Mouse (Mus musculus) cerebellum, adult 18-20 months (tissue): ENCODE results near the gene Bbc3.
"Not testable (repeated sequence)": the region's sequence is repeated elsewhere in the genome, so short reads cannot be mapped to it uniquely, and the experiment has no call there.

Source experiments
- DNase-seq, 2 experiments: peaks; one replicate each; pipeline ENCODE4 v3.0.0; 2021

Gene Bbc3

DNA sequence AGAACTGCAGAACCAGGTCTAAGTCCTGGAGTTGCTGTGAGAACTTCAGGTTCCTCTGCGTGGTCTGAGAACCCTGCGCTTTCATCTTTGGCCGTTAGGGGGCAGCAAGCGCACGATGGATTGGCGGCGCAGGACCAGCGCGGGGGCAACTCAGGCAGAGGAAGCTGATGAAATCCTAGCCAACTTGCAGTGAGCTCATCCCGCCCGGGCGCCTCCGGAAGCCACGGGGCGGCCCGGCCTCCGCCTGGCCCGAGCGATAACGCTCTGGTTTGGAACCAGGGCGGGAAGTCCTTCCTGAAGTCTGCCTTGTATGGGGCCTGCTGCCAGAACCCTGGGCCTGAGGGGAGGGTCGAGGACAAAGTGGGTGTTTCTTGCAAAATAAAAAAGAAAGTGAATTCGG, 13.4 kb upstream of the Bbc3 start:
- peak; percentile 94 to 97 for DNase-seq

- peak; percentile 87 to 89 for DNase-seq
Measured at GRCm38 (mm10) chr7:16295321-16295900, 12.8 kb upstream of the Bbc3 start.

GRCm38 (mm10) chr7:16296146-16296545, 12.0 kb upstream of the Bbc3 start:
- DNase-seq, result peak in 1 of 2 experiments; percentile 41

GRCm38 (mm10) chr7:16296766-16297390, 11.3 kb upstream of the Bbc3 start:
- DNase-seq, result peak; percentile 91

DNA sequence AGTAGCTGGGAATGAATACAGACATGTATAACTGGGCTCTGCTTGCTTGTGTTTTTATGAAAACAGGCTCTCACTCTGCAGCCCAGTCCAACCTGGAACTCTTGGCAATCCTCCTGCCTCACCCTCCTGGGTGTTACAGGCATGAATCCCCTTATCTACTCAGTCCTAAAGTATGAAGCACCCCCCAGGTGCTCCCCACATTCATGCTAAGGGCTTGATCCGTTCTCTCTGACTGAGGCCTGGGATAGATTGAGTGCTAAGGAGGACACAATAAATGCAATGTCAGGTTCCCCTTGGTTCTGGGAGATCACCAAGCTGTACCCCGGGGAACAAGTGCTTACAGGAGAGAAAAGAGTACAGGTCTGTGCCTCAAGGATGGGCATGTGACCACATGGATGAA, 10.6 kb upstream of the Bbc3 start:
- DNase-seq, result peak in 1 of 2 experiments; percentile 28

- DNase-seq, result peak in 1 of 2 experiments; percentile 21
Measured at GRCm38 (mm10) chr7:16298927-16299326, 9.3 kb upstream of the Bbc3 start.

- DNase-seq, result peak; percentile 97 to 99
Measured at GRCm38 (mm10) chr7:16299419-16300035, 8.7 kb upstream of the Bbc3 start.

DNA sequence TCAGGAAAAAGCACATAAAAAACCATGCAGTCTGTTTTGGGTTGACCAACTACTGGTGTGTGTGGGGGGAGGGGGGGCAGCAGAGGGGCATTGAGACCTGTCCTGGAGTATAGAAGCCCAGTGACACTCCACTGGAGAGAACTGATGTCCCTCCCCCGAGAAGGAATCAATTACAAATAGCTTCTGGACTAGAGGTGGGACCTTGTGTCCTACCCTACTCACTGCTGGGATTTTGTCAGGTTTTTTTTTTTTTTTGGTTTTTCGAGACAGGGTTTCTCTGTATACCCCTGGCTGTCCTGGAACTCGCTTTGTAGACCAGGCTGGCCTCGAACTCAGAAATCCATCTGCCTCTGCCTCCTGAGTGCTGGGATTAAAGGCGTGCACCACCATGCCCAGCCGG, 1.1 kb upstream of the Bbc3 start:
- DNase-seq, result not testable (repeated sequence)

DNA sequence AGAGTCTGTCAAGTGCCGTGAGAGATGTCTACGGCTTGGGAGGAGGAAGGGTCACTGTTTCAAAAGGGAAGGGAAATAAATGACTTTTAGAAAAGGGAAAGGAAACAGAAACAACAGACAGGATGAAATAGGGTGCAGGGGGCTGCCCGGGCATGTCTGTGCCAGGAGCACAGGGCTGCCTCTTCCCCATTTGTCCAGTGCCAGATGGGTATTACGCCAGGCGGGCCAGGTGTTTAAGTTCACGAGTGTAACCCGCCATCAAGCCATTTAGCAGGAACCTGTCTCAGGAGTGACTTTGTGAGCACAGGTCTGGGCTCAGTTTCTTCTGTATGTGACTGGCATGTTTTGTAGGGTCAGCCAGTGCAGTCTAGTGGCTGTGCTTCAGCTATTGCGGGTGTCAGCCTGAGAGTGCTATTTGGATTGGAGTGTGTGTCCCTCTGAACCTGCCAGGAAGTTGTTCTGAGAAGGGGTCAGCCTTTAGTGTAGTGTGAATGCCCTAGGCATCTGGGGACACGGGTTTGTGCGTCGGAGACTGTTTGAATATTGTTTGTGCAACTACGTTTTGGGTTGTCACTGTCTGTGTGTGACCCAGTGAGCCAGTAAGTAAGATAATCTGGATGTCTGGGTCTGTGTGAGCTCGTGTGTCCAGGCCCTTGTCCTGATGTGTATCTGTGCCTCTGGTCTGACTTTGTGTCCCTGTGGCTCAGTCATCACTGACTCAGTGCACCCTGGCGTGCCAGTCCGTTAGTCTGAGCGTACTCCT, 543 bp downstream of the Bbc3 start:
- peak in 1 of 2 experiments; percentile 32 for DNase-seq

DNA sequence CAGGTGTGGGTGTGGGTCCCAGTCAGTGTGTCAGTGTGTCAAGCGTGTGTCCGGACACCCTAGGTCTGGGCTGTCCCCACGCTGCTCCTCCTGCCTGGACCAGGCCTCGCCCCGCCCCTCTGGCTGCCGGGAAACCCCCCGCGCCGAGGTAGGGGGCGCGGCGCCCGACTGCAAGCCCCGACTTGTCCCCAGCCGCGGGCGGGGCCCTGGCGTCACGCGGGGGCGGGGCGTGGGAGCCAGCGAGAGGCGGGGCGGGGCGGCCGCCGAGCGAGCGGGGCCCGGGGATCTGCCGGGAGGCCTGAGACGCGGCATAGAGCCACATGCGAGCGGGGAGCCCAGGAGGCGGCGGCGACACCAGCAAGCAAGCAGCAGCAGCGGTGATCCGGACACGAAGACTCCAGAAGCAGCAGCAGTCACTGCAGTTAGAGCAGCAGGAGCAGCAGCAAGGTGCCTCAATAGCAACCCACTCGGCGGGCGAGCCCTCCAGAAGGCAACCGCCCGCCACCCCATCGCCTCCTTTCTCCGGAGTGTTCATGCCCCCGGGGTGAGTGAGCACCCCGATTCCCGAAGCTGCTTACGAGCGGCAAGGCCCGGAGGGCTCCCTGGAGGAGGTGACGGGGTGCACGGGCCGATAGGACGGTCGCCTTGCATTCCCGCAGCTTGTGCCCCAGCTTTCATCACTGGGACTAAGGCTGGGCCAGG, 1.3 kb downstream of the Bbc3 start:
- peak; percentile 86 to 94 for DNase-seq

- peak; percentile 84 to 94 for DNase-seq
Measured at GRCm38 (mm10) chr7:16310020-16310520, 1.9 kb downstream of the Bbc3 start.

- DNase-seq, result peak; percentile 58 to 66
Measured at GRCm38 (mm10) chr7:16310521-16311452, 2.6 kb downstream of the Bbc3 start.

GRCm38 (mm10) chr7:16311453-16312004, 3.3 kb downstream of the Bbc3 start:
- DNase-seq, result peak; percentile 33 to 46

DNA sequence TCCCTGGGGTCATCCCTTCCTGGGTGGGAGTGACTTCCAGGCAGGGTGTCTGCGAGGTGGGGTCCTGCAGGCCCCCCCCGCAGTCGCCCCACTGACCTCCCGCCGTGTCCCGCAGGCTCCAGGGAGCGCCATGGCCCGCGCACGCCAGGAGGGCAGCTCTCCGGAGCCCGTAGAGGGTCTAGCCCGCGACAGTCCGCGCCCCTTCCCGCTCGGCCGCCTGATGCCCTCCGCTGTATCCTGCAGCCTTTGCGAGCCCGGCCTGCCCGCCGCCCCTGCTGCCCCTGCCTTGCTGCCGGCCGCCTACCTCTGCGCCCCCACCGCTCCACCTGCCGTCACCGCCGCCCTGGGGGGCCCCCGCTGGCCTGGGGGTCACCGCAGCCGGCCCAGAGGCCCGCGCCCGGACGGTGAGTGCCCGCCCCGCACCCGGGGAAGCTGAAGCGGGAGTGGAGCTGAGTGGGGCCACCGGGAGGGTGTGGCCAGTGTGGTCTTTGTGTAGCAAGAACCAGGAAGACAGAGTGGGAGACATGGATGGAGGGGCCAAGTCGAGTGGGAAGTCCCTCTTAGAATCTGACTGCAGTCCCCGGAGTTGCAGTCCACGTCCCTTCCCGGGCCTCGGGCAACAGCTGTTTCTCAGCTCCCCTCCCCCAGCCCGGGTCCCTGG, 3.9 kb downstream of the Bbc3 start:
- peak; percentile 28 to 48 for DNase-seq

- peak; percentile 48 to 55 for DNase-seq
Measured at GRCm38 (mm10) chr7:16312672-16313311, 4.6 kb downstream of the Bbc3 start.

DNA sequence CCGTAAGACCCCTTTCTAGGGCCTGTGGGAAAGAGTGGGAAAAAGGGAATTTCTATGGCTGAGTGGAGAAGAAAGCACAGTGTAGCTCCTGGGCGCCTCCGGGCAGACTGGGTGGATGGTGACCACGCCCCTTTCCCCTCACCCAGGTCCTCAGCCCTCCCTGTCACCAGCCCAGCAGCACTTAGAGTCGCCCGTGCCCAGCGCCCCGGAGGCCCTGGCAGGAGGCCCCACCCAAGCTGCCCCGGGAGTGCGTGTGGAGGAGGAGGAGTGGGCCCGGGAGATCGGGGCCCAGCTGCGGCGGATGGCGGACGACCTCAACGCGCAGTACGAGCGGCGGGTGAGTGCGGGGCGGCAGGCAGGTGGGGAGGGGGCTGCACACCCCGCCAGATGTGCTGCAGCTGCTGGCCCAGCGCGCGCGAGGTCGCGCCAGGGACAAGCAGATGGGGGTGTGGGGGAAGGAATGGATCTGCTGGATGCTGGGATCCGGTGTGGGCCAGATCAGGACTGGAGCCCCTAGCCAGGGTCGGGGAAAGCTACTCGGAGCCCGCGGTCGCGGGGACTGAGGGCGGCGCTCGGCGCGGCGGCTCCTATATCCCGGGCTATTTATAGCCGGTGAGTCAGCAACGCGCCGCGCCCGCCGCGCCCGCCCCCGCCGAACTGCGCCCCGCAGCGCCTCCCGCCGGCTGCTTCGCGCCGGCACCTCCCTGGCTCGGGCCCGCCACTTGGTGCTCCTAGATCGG, 5.5 kb downstream of the Bbc3 start:
- peak; percentile 79 to 89 for DNase-seq

GRCm38 (mm10) chr7:16314221-16314775, 6.1 kb downstream of the Bbc3 start:
- DNase-seq, result no peak

DNA sequence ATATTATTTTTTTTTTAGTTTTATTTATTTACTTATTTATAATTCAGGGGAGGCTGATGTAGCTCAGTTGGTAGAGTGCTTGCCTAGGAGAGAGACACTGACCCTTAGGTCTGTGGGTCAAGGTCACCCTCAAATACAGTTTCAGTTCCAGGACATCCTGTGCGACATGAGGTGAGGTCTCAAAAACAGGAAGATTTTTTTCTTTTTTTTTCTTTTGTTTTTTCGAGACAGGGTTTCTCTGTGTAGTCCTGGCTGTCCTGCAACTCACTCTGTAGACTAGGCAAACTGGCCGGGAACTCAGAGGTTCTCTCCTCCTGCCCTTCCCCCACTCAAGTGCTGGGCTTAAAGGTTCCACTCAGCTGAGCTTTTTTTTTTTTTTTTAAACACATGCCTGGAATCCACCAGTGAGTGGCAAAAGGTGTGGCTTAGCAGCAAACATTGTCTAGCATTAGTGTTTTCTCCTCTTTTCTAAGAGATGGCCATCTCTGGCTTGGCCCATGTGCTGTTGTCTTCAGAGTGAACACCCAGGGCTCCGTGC, 7.1 kb downstream of the Bbc3 start:
- peak in 1 of 2 experiments; percentile 8 for DNase-seq

DNA sequence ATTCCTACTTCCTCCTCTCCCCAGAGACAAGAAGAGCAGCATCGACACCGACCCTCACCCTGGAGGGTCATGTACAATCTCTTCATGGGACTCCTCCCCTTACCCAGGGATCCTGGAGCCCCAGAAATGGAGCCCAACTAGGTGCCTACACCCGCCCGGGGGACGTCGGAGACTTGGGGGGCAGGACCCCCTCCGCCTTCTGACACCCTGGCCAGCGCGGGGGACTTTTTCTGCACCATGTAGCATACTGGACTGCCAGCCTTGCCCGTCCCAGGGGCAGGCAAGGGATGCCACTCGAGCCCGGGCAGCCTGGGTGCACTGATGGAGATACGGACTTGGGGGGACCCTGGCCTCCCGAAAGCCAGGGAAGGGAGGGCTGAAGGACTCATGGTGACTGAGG, 8.9 kb downstream of the Bbc3 start:
- DNase-seq, result peak; percentile 5 to 12
